Mouse (Mus musculus) B cell, adult (primary cell): ENCODE results near the gene Gps1. TPM values are rescaled to one million over a fixed set of nuclear protein-coding genes. Genes with fewer than 3 reads are reported as not detected.

Experiments
- total RNA-seq: library from RNA; stranded (reverse); gene quantifications from 4 replicates; pipeline ENCODE4 v1.2.4, GENCODE M21; 2023; ENCODE audit not compliant: inconsistent age

Gps1 gene
- total RNA-seq, result 71.7 to 83.8 TPM (median 79.2 TPM) in 4 replicates

DNA sequence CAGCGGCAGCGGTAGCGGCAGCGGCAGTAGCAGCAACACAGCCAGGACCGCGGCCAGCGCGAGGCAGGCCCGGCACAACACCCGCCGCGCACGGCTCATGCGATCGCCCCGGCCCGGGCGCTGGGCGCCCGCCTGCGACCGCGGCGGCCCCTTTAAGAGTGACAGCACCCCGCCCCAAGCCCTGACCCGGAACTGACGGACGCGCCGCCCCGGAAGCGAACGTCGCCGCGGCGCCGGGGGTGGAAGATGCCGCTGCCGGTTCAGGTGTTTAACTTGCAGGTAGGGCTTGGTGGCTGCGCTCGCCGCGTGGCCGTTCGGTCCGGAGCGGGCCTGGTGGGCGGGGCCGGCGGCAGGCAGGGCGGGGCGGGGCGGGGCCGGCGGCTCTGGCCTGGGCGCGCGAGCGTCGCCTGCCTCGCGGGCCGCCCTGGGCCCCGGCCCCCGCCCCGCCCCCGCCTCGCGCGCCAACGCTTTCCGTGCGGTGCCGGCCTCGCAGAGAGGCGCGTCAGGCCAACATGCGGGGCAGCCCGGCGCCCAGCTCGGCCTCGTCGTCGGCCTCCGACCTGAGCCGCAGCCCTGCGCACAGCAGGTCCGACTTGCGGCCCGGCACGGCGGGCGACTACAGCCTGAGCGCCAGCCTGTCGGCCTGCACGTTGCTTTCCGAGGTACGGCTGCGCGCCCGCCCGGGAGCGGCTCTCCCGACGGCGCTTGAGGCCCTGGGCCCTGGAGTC, at the start of gene Gps1, which contains the start of gene Rfng:
TSS of gene Gps1 (plus strand) at position 209 of the 728 bp plus-strand sequence.
TSS of gene Rfng (minus strand) at position 144 of the 728 bp plus-strand sequence.

GRCm38 (mm10) chr11:120762672-120763041, 21.4 kb upstream of the Gps1 start, which contains the start of gene Hmga1b:
Gene Hmga1b, plus strand, starts transcription at chr11:120762794.

DNA sequence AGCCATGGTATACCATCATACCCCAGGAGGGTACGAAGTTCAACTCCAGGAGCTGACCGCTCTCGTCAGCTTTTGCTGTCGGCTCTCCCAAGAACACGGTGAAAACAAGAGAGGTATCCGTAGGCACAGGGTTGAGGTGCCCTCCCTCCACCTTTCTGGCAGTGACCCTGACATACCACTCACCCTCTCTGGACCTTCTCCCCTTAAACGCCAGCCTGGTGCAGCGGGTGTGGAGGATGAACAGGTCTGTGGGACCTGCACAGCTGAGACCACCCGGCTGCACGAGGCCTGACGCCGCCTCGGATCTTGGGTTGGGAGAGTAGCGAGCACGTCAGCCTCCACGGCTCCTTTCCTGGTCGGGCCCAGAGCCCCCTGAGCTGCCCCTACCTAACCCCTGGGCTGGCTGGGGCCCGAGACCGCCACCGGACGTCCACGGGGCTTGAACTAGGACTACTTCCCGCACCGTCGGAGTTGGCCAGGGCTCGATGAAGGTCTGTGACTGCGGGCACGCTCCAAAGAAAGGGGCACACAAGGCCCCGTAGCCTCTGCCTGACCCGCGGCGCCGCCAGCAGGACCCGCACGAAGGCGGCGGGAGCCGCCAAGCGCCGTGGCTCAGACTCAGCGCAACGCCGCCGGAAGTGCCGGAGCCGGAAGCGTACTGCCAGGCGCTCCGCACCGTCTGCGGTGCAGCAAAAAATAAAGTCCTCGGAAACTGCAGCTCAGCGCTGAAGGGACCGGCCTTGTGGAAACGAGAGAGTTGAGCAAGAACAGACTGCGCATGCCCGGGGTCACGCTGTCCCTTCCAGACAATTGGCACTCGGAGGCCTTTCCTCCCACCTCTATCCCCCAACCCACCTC, 11.9 kb downstream of the Gps1 start, which contains the start of gene Dus1l:
TSS of gene Dus1l (minus strand) at position 648 of the 858 bp plus-strand sequence.

GRCm38 (mm10) chr11:120823956-120824786, 40.1 kb downstream of the Gps1 start, which contains the start of gene Fasn:
Gene Fasn, minus strand, starts transcription at chr11:120824547.

Other genes starting within 250 kb of the Gps1 start
- 42.2 to 46.1 TPM (median 43.6 TPM) in 4 replicates for gene Mcrip1, start 234.5 kb upstream of the Gps1 start, total RNA-seq
- gene Ppp1r27, start 233.1 kb upstream of the Gps1 start, total RNA-seq, result not detected in 4 replicates
- gene P4hb, start 211.0 kb upstream of the Gps1 start, total RNA-seq, result 141 to 162 TPM (median 155 TPM) in 4 replicates
- 520 to 560 TPM (median 534 TPM) in 4 replicates for gene Arhgdia, start 202.6 kb upstream of the Gps1 start, total RNA-seq
- 127 to 143 TPM (median 137 TPM) in 4 replicates for gene Alyref, start 185.9 kb upstream of the Gps1 start, total RNA-seq
- gene Anapc11, start 185.9 kb upstream of the Gps1 start, total RNA-seq, result 45.7 to 57.2 TPM (median 47.4 TPM) in 4 replicates
- 1.1 to 3.0 TPM in 2 of 4 replicates, not detected in the others for gene Npb, start 175.8 kb upstream of the Gps1 start, total RNA-seq
- 96.0 to 113 TPM (median 107 TPM) in 4 replicates for gene Pcyt2, start 166.3 kb upstream of the Gps1 start, total RNA-seq
- 114 to 130 TPM (median 118 TPM) in 4 replicates for gene Sirt7, start 159.0 kb upstream of the Gps1 start, total RNA-seq
- gene Mafg, start 150.7 kb upstream of the Gps1 start, total RNA-seq, result 57.2 to 69.2 TPM (median 65.4 TPM) in 4 replicates
- gene Pycr1, start 140.5 kb upstream of the Gps1 start, total RNA-seq, result 0.96 to 1.9 TPM (median 1.0 TPM) in 4 replicates
- 1.3 to 2.2 TPM in 2 of 4 replicates, not detected in the others for gene Myadml2, start 136.1 kb upstream of the Gps1 start, total RNA-seq
- gene Notum, start 123.1 kb upstream of the Gps1 start, total RNA-seq, result not detected in 4 replicates
- 93.0 to 111 TPM (median 107 TPM) in 4 replicates for gene Aspscr1, start 111.3 kb upstream of the Gps1 start, total RNA-seq
- 31.7 to 39.4 TPM (median 35.3 TPM) in 4 replicates for gene Cenpx, start 70.5 kb upstream of the Gps1 start, total RNA-seq
- gene Lrrc45, start 70.3 kb upstream of the Gps1 start, total RNA-seq, result 36.5 to 42.3 TPM (median 40.7 TPM) in 4 replicates
- 0.48 to 2.2 TPM (median 1.6 TPM) in 3 of 4 replicates, not detected in the other for gene Rac3, start 62.8 kb upstream of the Gps1 start, total RNA-seq
- gene Dcxr, start 57.0 kb upstream of the Gps1 start, total RNA-seq, result 15.2 to 20.4 TPM (median 17.6 TPM) in 4 replicates
- not detected in 4 replicates for gene Cbr2, start 52.2 kb upstream of the Gps1 start, total RNA-seq
- 35.2 to 44.7 TPM (median 42.3 TPM) in 4 replicates for gene Hmga1b, start 21.5 kb upstream of the Gps1 start, total RNA-seq
- gene Rfng, start 65 bp upstream of the Gps1 start, total RNA-seq, result 11.6 to 15.4 TPM (median 14.0 TPM) in 4 replicates
- gene Dus1l, start 12.1 kb downstream of the Gps1 start, total RNA-seq, result 55.9 to 72.0 TPM (median 62.7 TPM) in 4 replicates
- gene Fasn, start 40.3 kb downstream of the Gps1 start, total RNA-seq, result 104 to 118 TPM (median 109 TPM) in 4 replicates
- 0.58 to 1.8 TPM (median 0.87 TPM) in 4 replicates for gene Ccdc57, start 148.6 kb downstream of the Gps1 start, total RNA-seq
- 0.27 to 1.0 TPM (median 0.71 TPM) in 4 replicates for gene Slc16a3, start 164.2 kb downstream of the Gps1 start, total RNA-seq
- gene Csnk1d, start 207.1 kb downstream of the Gps1 start, total RNA-seq, result 132 to 158 TPM (median 145 TPM) in 4 replicates